Mouse (Mus musculus): ENCODE measurements around the gene Lclat1. TPM values are rescaled to one million over a fixed set of nuclear protein-coding genes. Genes with fewer than 3 reads are reported as not detected.
"Not testable (repeated sequence)": the region's sequence is repeated elsewhere in the genome, so short reads cannot be mapped to it uniquely, and the experiment has no call there.

The Lclat1 gene
- polyA plus RNA-seq, 1 experiment from 2014 or later = 23.8 TPM

DNA sequence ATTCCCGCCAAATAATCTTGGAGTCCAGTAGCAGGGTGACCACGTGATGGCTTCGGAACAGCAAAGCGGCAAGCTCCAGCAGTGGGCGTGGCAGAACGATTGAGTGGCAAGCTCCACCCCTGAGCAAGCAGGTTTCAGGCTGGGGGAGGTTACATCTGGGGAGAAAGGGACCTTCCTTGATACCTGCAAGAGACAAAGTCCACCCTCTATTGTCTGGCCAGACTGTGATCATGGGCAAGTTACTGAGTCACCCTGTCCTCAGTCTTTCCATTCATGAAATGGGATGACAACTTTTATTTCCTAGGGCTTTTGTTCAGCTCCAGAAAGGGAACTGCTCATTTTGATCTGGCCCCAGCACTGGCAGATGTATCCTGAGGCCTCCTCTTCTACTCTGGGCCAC, 174.9 kb downstream of the Lclat1 start:
- not testable (repeated sequence) for ATAC-seq (ENCODE audit: low read depth); H3K27ac ChIP-seq (ENCODE audit: low read depth, low read length); H3K4me2 ChIP-seq (ENCODE audit: low read depth, low read length); H3K9ac ChIP-seq (replicated peaks; ENCODE audit: low read depth, low read length); H3K36me3 ChIP-seq (ENCODE audit: control insufficient read depth, insufficient read depth, low read length); H3K27me3 ChIP-seq (ENCODE audit: control insufficient read depth, insufficient read depth, low read length); H3K4me1 ChIP-seq (ENCODE audit: control insufficient read depth, insufficient read depth, low read length); H3K9me3 ChIP-seq (ENCODE audit: control insufficient read depth, low read length); H3K4me3 ChIP-seq (ENCODE audit: low read depth, low read length)
- whole genome bisulfite sequencing = 43% methylated on average over 6 of the region's 6 CpGs

- Histone ChIP-seq H3K4me3 (ENCODE audit: low read depth, low read length) (no peak overlapping the region), H3K27me3 (ENCODE audit: control insufficient read depth, insufficient read depth, low read length) (no peaks in the 10 kb centered on the region), H3K36me3 (ENCODE audit: control insufficient read depth, insufficient read depth, low read length) (no peaks in the 10 kb centered on the region), H3K9me3 (ENCODE audit: control insufficient read depth, low read length) (no peaks in the 10 kb centered on the region), H3K4me1 (ENCODE audit: control insufficient read depth, insufficient read depth, low read length) (no peaks in the 10 kb centered on the region), H3K9ac (replicated peaks; ENCODE audit: low read depth, low read length) (no peak overlapping the region), H3K27ac (ENCODE audit: low read depth, low read length) (no peak overlapping the region), H3K4me2 (ENCODE audit: low read depth, low read length) (no peak overlapping the region)
- no peak for ATAC-seq (ENCODE audit: low read depth)
- 58% methylated on average over 2 of the region's 2 CpGs for WGBS
These were observed 176.5 kb downstream of the Lclat1 start for GRCm38 (mm10) chr17:73284301-73284700.

Other genes starting within 250 kb of the Lclat1 start
- 5.7 and 7.0 TPM in 2 replicates for gene Lbh, start 189.7 kb upstream of the Lclat1 start, polyA plus RNA-seq (2014; fragmentation: Nextera tagmentation; extraction: Ambion mirVana)

All from neural tube, embryonic 14.5 days (tissue).